Mouse (Mus musculus) retina, postnatal 1 day (tissue): ENCODE measurements around the gene Vps36.
A peak's percentile ranks its signal among the peaks of the same experiment; 100 is the strongest.

Source experiments
- DNase-seq: peaks from one replicate; pipeline ENCODE4 v3.0.0-alpha.2; 2012

Gene Vps36

GRCm38 (mm10) chr8:22192660-22193431, at the start of gene Vps36:
TSS of gene Vps36 (plus strand) at chr8:22192809.
- DNase-seq = peak; percentile 93

GRCm38 (mm10) chr8:22143764-22144491, 48.7 kb upstream of the Vps36 start:
- DNase-seq = no peak

- DNase-seq = no peak
Observed at GRCm38 (mm10) chr8:22145831-22146230, 46.8 kb upstream of the Vps36 start.

DNA sequence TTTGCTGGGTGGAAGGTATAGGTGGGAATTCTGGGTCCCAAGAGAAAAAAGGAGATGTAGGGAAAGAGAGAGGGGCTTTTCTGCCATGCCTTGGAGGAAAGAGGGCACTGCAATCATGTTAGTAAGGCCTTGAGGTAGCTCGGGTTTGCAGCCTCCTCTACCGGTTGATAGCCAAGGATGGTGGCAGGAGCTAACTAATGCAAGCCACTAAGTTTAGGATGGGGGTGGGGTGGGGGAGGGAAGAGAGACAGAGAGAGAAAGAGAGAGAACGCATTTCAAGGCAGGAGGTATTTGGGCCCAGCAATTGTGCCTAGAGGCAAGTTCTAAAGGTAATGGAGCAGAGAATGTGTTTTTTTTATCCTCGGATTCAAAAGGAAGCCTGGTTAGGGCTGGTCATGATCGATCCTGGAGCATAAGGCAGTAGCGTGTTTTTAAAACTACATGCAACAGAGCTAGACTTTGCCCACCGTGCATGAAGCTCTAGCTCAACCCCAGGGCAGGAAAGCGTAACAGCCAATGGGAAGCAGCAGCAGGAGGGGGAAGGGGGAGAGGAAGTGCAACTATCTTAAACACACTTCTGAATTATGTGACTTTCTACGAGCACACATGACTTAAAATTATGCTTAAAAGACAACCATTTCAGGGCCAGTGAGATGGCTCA, 44.8 kb upstream of the Vps36 start:
- DNase-seq = no peak

GRCm38 (mm10) chr8:22148367-22148740, 44.3 kb upstream of the Vps36 start:
- DNase-seq = no peak

DNA sequence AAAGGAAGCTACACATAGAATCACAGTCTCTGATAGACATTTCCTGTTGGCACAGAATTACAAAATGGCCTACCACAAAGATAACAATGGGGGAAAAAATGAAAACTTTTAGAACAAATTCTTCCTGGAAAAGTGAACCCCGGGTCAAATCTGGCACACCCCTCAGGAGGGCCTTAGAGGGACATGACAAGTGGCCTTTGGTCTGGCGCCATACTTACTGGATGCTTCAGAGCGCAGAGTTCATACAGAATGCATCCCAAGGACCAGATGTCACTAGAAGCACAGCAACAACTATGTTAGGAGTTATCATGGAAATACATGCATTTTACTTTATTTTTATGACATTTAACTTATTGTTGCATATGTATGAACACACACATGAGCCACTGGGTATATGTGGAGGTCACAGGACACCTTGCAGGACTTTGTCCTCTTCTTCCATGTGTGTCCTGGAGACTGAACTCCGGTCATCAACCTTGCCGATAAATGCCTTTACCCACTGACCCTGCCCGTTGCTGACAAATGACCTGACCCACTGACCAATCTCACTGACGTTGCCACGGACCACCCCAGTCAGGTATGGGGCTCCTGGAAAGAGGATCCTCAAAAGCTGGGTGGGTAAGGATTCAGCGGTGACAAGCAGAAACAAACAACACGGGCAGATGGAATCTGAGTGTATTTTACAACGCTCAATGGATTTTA, 42.8 kb upstream of the Vps36 start:
- no peak for DNase-seq

- DNase-seq = no peak
Observed at GRCm38 (mm10) chr8:22150345-22150663, 42.3 kb upstream of the Vps36 start.

DNA sequence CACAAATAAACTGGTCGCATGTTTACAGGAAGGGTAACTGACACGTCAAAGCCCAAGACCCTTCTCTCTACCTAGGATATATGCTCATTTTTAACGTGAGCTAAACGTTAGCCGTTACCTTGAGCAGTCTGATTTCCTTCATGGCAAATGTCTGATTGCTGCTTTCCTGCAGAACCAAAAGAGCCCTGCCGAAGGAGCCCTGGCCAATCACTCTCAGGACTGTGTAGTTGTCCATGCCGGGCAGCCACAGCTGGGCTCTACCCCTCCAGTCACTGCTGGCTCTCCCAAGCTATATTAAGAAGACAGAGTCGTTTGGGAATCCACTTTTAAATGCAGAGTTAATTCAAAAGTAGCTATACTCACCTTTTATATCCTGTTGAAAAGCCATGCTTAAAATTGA, 30.4 kb upstream of the Vps36 start:
- DNase-seq = no peak

- DNase-seq = no peak
Observed at GRCm38 (mm10) chr8:22164431-22164830, 28.2 kb upstream of the Vps36 start.

DNA sequence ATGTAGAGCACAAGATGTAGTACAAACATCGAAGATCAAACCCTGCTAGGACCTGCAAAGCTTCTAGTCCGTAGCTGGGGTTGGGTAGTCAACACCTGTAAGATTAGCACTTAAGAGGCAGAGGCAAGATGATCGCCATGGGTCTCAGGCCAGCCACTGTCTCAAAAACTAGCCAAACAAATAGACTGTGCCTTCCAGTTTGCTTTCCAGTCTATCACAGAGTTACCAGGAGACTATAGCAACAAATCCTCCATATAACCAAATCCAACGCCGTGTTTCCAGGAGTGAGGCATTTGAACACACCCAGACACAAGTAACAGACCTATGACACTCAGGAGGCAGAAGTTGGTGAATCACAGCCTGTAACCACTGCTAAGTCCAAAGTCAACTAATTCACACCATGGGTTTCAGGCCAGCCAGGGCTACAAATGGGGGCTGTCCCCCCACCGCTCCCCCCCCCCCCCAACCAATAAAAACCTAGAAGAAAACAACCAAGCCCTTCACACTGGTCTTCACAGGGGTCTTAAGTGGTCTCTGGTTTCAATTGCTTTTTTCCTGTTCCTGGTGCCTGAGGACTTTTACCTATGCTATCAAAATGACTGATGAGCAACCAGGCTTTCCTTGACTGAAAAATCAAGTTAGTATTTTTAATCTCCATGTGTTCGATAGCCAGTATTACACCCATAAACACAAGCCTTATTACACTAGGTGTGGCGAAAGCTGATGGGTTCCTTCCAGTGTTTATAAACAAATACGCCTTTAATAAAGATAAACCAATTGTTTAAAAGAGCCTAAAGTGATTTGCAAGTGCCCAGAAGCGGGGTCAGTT, 27.1 kb upstream of the Vps36 start:
- no peak for DNase-seq

- peak; percentile 96 for DNase-seq
Observed at GRCm38 (mm10) chr8:22166080-22166603, 26.5 kb upstream of the Vps36 start, which contains the start of gene Nek3. TSS of gene Nek3 (minus strand) at chr8:22166435.

GRCm38 (mm10) chr8:22169167-22169566, 23.4 kb upstream of the Vps36 start:
- no peak for DNase-seq

- no peak for DNase-seq
Observed at GRCm38 (mm10) chr8:22175966-22176365, 16.6 kb upstream of the Vps36 start.

DNA sequence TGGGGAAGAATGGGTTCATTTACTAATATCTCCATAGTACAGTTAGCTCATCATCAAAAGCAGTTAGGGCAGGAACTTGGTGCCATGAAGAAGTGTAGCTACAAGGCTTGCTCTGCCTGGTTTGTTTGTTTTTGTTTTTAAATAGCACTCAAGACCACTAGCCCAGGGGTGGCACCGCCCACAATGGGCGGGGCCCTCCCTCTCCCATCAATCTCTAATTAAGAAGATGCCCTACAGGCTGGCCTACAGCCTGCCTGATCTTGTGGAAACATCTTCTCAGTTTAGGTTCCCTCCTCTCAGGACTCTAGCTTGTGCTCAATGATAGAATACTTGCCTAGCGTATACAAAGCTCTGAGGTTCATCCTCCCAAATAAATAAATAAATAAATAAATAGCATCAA, 7.7 kb upstream of the Vps36 start:
- DNase-seq = peak; percentile 83

DNA sequence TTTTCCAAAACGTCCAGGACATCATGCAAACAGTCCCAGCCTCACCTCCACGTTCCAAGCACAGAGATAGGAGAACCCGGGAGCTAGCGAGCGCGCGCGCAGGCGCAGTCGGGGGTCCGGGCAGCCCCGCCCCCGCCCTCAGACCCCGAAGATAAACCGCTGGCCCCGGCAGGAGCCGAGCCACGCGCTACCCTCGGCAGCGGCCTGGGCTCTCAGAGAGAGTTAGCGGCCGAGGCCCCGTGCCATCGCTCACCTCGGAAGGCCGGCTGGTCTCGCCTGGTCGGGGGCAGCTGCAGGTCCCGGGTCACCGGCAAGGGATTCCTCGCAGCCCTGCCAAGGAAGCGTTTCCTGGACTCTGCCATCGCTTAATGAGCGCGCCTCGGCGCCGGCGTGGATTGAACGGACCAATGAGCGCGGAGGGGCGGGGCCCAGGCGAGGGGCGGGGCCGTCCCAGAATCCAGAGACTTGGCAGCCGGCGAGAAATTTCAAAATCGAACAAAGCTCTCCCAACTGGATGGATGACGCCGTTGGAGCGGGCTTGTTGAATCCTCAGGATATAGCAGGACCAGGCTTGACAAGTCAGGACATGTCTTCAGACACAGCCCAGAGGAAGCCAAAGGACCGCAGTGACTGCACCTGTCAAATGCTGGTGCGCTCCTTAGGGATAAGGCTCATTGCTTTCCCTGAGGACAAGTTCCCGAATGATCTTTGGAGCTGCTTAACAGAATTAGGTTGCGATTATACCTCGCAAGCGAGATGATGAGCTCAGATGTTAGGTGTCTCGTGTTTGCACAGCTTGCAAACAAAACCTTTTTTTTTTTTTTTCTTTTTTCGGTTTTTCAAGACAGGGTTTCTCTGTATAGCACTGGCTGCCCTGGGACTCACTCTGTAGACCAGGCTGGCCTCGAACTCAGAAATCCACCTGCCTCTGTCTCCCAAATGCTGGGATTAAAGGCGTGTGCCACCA, 6.9 kb upstream of the Vps36 start, which contains the start of gene Ckap2:
Gene Ckap2 (minus strand): TSS at position 389 of the 967 bp plus-strand sequence.
- peak; percentile 97 for DNase-seq

DNA sequence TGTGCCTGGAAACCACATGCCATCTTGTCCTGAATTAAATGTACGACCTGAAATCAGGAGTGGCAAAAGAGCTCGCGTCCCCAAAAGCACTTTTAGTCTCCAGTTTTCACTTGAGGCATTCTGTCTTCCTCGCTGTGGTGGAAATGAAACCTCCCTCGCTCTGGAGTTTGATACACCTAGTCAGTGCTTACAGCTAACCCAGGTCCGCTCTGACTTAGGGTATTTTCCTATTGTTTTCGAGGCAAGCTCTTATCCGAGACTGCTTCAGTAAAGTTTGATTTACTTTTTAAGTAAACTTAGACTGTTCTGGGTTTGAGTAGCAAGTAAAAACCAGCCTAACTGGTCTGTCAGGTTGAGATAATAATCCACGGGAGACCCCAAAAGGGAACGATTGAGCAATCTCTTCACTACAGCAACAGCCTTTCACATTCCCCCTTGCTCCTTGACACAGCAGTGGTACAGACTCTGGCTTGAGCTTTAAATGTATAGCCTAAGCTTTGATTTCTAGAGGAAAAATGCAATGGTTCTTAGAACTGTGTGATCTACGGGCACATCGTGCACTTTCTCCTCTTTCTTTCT, 912 bp downstream of the Vps36 start:
- DNase-seq = no peak

DNA sequence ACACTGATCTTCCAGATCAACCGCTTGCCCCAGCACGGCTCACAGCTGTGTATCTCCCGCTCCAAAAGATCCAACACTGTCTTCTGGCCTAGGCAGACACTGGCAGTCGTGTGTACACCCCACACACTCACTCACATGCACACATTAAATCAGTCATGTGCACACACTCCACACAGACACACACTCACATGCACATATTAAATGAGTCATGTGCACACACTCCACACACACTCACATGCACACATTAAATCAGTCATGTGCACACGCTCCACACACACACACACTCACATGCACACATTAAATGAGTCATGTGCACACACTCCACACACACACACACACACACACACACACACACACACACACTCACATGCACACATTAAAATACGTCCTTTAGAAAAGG, 5.3 kb downstream of the Vps36 start:
- DNase-seq = no peak

DNA sequence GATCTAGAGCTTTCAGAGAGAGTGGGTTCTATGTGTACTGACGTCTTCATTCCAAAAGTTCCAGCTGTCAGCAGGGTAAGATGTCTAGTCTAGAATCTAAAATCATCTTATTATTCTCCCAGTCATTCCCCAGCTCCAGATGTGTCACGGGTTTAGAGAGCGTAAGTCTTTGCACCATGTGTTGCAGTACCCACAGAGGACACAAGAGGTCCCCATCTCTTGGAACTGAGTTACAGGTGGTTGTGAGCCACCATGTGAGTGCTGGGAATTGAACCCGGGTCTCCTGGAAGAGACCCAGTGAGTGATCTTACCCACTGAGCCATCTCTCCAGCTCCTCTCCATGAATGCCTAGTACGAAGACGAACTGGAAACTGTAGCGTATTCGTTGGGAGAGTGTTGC, 6.9 kb downstream of the Vps36 start:
- no peak for DNase-seq

DNA sequence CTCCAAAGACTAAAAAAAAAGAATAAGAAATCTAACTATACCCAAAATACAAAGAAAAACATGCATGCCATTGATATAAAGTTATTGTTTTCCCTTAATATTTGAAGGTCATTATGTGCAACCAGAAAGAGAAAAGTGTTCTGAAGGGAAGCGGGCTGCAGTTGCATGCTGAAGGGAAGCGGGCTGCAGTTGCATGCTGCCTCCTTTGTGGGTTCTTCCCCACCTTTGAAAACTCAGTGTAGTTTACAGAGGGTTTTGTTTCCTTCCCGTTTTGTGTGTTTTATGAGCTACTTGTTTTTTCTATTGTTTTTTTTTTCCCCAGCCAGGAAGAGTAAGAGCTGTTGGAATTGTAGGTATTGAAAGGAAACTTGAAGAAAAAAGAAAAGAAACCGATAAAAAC, 14.9 kb downstream of the Vps36 start:
- no peak for DNase-seq

GRCm38 (mm10) chr8:22209012-22209411, 16.4 kb downstream of the Vps36 start:
- DNase-seq = no peak
